ENCODE assay signal across 27 mouse cellular contexts in genomic region chr13:30385183-30385582, GRCm38 (mm10). TPM values are rescaled to one million over a fixed set of nuclear protein-coding genes. Genes with fewer than 3 reads are reported as not detected.
DNase-seq lines count a peak whose midpoint lies in the region; ATAC-seq and TF ChIP-seq lines count a peak whose summit lies in the region.
"Had no signal": no experiment of that assay in that cellular context is flagged by ENCODE, and none has a peak within 500 bp of the region (broad histone marks: within the 10 kb centered on the region; RNA-seq: fewer than 3 reads in every experiment).

No protein-coding gene starts in this region.

- TF ChIP-seq CTCF in liver, postnatal 0 days (IDR thresholded peaks at IDR 0.05; ENCODE audit: low read depth), result no peak

- H3K9me3 ChIP-seq in liver, embryonic 11.5 days (ENCODE audit: control insufficient read depth, low read length), result no peaks in the 10 kb centered on the region
- H3K9me3 ChIP-seq in liver, embryonic 12.5 days (replicated peaks), result no peaks in the 10 kb centered on the region
- peaks cover 3% of the 10 kb centered on the region; the same call in 1 of the 2 replicates for H3K9me3 ChIP-seq in liver, postnatal 0 days (ENCODE audit: low read length)
- H3K9me3 ChIP-seq: embryonic facial prominence, embryonic 13.5 days; embryonic facial prominence, embryonic 15.5 days; forebrain, embryonic 10.5 days; forebrain, embryonic 12.5 days; G1E had no signal

- H3K27ac ChIP-seq in liver, embryonic 11.5 days (ENCODE audit: low read depth, low read length), result no peak overlapping the region
- H3K27ac ChIP-seq in liver, embryonic 12.5 days, result no peak overlapping the region
- H3K27ac ChIP-seq in liver, postnatal 0 days (ENCODE audit: low read depth), result no peak overlapping the region
- H3K27ac ChIP-seq: embryonic facial prominence, embryonic 13.5 days; embryonic facial prominence, embryonic 15.5 days; forebrain, embryonic 10.5 days; forebrain, embryonic 12.5 days had no signal

- 0 out of 2 replicates have a peak, but pooled peaks have one; percentile 12 for ATAC-seq in liver, embryonic 11.5 days (replicated peaks; ENCODE audit: low FRiP score)
- ATAC-seq in liver, embryonic 12.5 days, result no peak
- peak; percentile 87 for ATAC-seq in liver, postnatal 0 days
- ATAC-seq: activated CD4-positive, CD25-positive, alpha-beta regulatory T cell, adult 4 months; CD4-positive, CD25-positive, alpha-beta regulatory T cell, adult 4 months; forebrain, embryonic 14.5 days; forebrain, embryonic 16.5 days; Patski had no signal

- DNase-seq in heart, adult 11 months, result peak; percentile 10
- DNase-seq in heart, postnatal 36 days, result no peak
- no peak for DNase-seq in liver, embryonic 11.5 days (ENCODE audit: low spot score)
- DNase-seq in liver, postnatal 0 days, result no peak
- no peak for DNase-seq in layer of hippocampus, postnatal 25 days (ENCODE audit: extremely low spot score in 1 of 2, low spot score in 1 of 2)
- DNase-seq: adrenal gland, adult 8-10 months; adrenal gland, postnatal 14 days; adrenal gland, postnatal 36 days; B cell, adult 2 months; cerebellum, adult 11-12 months; cerebellum, adult 2 months; cerebellum, adult 9-10 months; cerebellum, postnatal 25 days; embryo, embryonic 11 days had no signal

- no peak overlapping the region for H3K4me2 ChIP-seq in liver, embryonic 11.5 days
- H3K4me2 ChIP-seq in liver, embryonic 12.5 days, result no peak overlapping the region
- H3K4me2 ChIP-seq in liver, postnatal 0 days (ENCODE audit: low read depth, low read length), result no peak overlapping the region
- H3K4me2 ChIP-seq: embryonic facial prominence, embryonic 13.5 days; embryonic facial prominence, embryonic 15.5 days; forebrain, embryonic 12.5 days had no signal

- no peaks in the 10 kb centered on the region for H3K4me1 ChIP-seq in liver, embryonic 11.5 days (replicated peaks; ENCODE audit: control insufficient read depth, insufficient read depth, low read length)
- no peaks in the 10 kb centered on the region for H3K4me1 ChIP-seq in liver, embryonic 12.5 days
- peaks cover 2% of the 10 kb centered on the region; the same call in 1 of the 2 replicates for H3K4me1 ChIP-seq in liver, postnatal 0 days (ENCODE audit: insufficient read depth)
- H3K4me1 ChIP-seq: embryonic facial prominence, embryonic 13.5 days; embryonic facial prominence, embryonic 15.5 days; forebrain, embryonic 10.5 days; forebrain, embryonic 12.5 days had no signal

- intact Hi-C loops in heart, postnatal 36 days (cut with DNase I), result no loop called here

- 72% methylated on average over 6 of the region's 6 CpGs for WGBS in liver, embryonic 11.5 days
- WGBS in liver, embryonic 12.5 days (ENCODE audit: insufficient replicate concordance), result 69% methylated on average over 6 of the region's 6 CpGs
- WGBS in liver, postnatal 0 days (ENCODE audit: insufficient replicate concordance), result 56% methylated on average over 6 of the region's 6 CpGs

- no peaks in the 10 kb centered on the region for H3K27me3 ChIP-seq in liver, embryonic 11.5 days (replicated peaks; ENCODE audit: control insufficient read depth, insufficient read depth, low read length)
- no peaks in the 10 kb centered on the region for H3K27me3 ChIP-seq in liver, embryonic 12.5 days (replicated peaks)
- no peaks in the 10 kb centered on the region for H3K27me3 ChIP-seq in liver, postnatal 0 days (ENCODE audit: insufficient read depth, low read length)
- H3K27me3 ChIP-seq: CH12.LX; embryonic facial prominence, embryonic 13.5 days; embryonic facial prominence, embryonic 15.5 days; forebrain, embryonic 12.5 days had no signal

- peak; percentile 13; the same call in 1 of the 2 replicates for TF ChIP-seq EP300 in liver, postnatal 0 days (IDR thresholded peaks at IDR 0.05; ENCODE audit: low read depth)

- no peaks in the 10 kb centered on the region for H3K36me3 ChIP-seq in liver, embryonic 11.5 days (ENCODE audit: control insufficient read depth, insufficient read depth, low read length)
- H3K36me3 ChIP-seq in liver, embryonic 12.5 days, result no peaks in the 10 kb centered on the region
- H3K36me3 ChIP-seq in liver, postnatal 0 days (replicated peaks; ENCODE audit: insufficient read depth, low read length), result peaks cover 3% of the 10 kb centered on the region; the same call in 1 of the 2 replicates
- H3K36me3 ChIP-seq: embryonic facial prominence, embryonic 13.5 days; embryonic facial prominence, embryonic 15.5 days; forebrain, embryonic 10.5 days; forebrain, embryonic 12.5 days; G1E had no signal

- no peak overlapping the region for H3K4me3 ChIP-seq in liver, embryonic 11.5 days (ENCODE audit: low read depth, low read length)
- H3K4me3 ChIP-seq in liver, embryonic 12.5 days, result no peak overlapping the region
- no peak overlapping the region for H3K4me3 ChIP-seq in liver, postnatal 0 days (ENCODE audit: low read depth, low read length)
- H3K4me3 ChIP-seq: embryonic facial prominence, embryonic 13.5 days; embryonic facial prominence, embryonic 15.5 days; erythroblast, embryonic 14.5 days; forebrain, embryonic 10.5 days; forebrain, embryonic 12.5 days had no signal

- H3K9ac ChIP-seq in liver, embryonic 11.5 days (ENCODE audit: low read depth, low read length), result no peak overlapping the region
- H3K9ac ChIP-seq in liver, embryonic 12.5 days, result no peak overlapping the region
- H3K9ac ChIP-seq in liver, postnatal 0 days (replicated peaks), result no peak overlapping the region
- H3K9ac ChIP-seq: embryonic facial prominence, embryonic 13.5 days; embryonic facial prominence, embryonic 15.5 days; forebrain, embryonic 12.5 days had no signal

RNA-seq across cellular contexts. Expression of gene Agtr1a, which starts 48.9 kb away (rescaled TPM):
- 10 to 100 TPM; 42.0 to 53.8 TPM for total RNA-seq in heart, postnatal 36 days (2021)
- 3.9 and 4.1 TPM in 2 replicates for polyA plus RNA-seq in liver, embryonic 11.5 days (2014; fragmentation: Nextera tagmentation; extraction: Ambion mirVana)
- polyA plus RNA-seq in liver, embryonic 12.5 days (2016; fragmentation: Nextera tagmentation; extraction: Ambion mirVana), result 4.2 and 4.6 TPM in 2 replicates
- 39.7 and 47.8 TPM in 2 replicates for polyA plus RNA-seq in liver, postnatal 0 days (2015; fragmentation: Nextera tagmentation; extraction: Ambion mirVana)
- 1 to 10 TPM; 1.9 to 2.0 TPM for total RNA-seq in layer of hippocampus, postnatal 25 days (2021)
- total RNA-seq: CH12.LX had no signal
- polyA plus RNA-seq: CD4-positive, CD25-positive, alpha-beta regulatory T cell, adult 4 months; erythroblast, embryonic 14.5 days; G1E; Patski had no signal
